Mouse (Mus musculus): ENCODE measurements around the gene Lgi1.

The Lgi1 gene

GRCm38 (mm10) chr19:38264505-38265500 is at the start of gene Lgi1:
Lgi1 (plus strand) TSS chr19:38264536.
- DNase-seq (ENCODE audit: low read depth, low spot score), result no peak

GRCm38 (mm10) chr19:38217696-38218095 is 46.6 kb upstream of the Lgi1 start:
- no peak for DNase-seq (ENCODE audit: low read depth, low spot score)

- DNase-seq (ENCODE audit: low read depth, low spot score), result no peak
These were observed 40.9 kb upstream of the Lgi1 start for GRCm38 (mm10) chr19:38223356-38223904.

- DNase-seq (ENCODE audit: low read depth, low spot score), result peak; percentile 84
These were observed 40.2 kb upstream of the Lgi1 start, which contains the start of gene Fra10ac1 for GRCm38 (mm10) chr19:38223905-38224684. Fra10ac1 (minus strand) TSS chr19:38224156.

GRCm38 (mm10) chr19:38224685-38225060 is 39.7 kb upstream of the Lgi1 start:
- DNase-seq (ENCODE audit: low read depth, low spot score), result peak; percentile 20

GRCm38 (mm10) chr19:38228699-38229098 is 35.6 kb upstream of the Lgi1 start:
- no peak for DNase-seq (ENCODE audit: low read depth, low spot score)

- DNase-seq (ENCODE audit: low read depth, low spot score), result no peak
These were observed 32.2 kb upstream of the Lgi1 start for GRCm38 (mm10) chr19:38232087-38232486.

GRCm38 (mm10) chr19:38232516-38232915 is 31.8 kb upstream of the Lgi1 start:
- no peak for DNase-seq (ENCODE audit: low read depth, low spot score)

GRCm38 (mm10) chr19:38236526-38236925 is 27.8 kb upstream of the Lgi1 start:
- no peak for DNase-seq (ENCODE audit: low read depth, low spot score)

- no peak for DNase-seq (ENCODE audit: low read depth, low spot score)
These were observed 26.5 kb upstream of the Lgi1 start for GRCm38 (mm10) chr19:38237834-38238212.

GRCm38 (mm10) chr19:38238213-38238951 is 26.0 kb upstream of the Lgi1 start:
- no peak for DNase-seq (ENCODE audit: low read depth, low spot score)

- no peak for DNase-seq (ENCODE audit: low read depth, low spot score)
These were observed 22.0 kb upstream of the Lgi1 start for GRCm38 (mm10) chr19:38242314-38242852.

- DNase-seq (ENCODE audit: low read depth, low spot score), result no peak
These were observed 19.6 kb upstream of the Lgi1 start for GRCm38 (mm10) chr19:38244748-38245147.

- no peak for DNase-seq (ENCODE audit: low read depth, low spot score)
These were observed 18.8 kb upstream of the Lgi1 start for GRCm38 (mm10) chr19:38245361-38246176.

GRCm38 (mm10) chr19:38246177-38246622 is 18.1 kb upstream of the Lgi1 start:
- DNase-seq (ENCODE audit: low read depth, low spot score), result no peak

GRCm38 (mm10) chr19:38249627-38250026 is 14.7 kb upstream of the Lgi1 start:
- no peak for DNase-seq (ENCODE audit: low read depth, low spot score)

GRCm38 (mm10) chr19:38253796-38254195 is 10.5 kb upstream of the Lgi1 start:
- DNase-seq (ENCODE audit: low read depth, low spot score), result peak; percentile 55

- DNase-seq (ENCODE audit: low read depth, low spot score), result no peak
These were observed 5.7 kb upstream of the Lgi1 start for GRCm38 (mm10) chr19:38258651-38259065.

GRCm38 (mm10) chr19:38259436-38259835 is 4.9 kb upstream of the Lgi1 start:
- DNase-seq (ENCODE audit: low read depth, low spot score), result no peak

- no peak for DNase-seq (ENCODE audit: low read depth, low spot score)
These were observed 4.0 kb upstream of the Lgi1 start for GRCm38 (mm10) chr19:38260346-38260745.

Measured in retina, adult 2 months (tissue).